In the genomic region with DNA sequence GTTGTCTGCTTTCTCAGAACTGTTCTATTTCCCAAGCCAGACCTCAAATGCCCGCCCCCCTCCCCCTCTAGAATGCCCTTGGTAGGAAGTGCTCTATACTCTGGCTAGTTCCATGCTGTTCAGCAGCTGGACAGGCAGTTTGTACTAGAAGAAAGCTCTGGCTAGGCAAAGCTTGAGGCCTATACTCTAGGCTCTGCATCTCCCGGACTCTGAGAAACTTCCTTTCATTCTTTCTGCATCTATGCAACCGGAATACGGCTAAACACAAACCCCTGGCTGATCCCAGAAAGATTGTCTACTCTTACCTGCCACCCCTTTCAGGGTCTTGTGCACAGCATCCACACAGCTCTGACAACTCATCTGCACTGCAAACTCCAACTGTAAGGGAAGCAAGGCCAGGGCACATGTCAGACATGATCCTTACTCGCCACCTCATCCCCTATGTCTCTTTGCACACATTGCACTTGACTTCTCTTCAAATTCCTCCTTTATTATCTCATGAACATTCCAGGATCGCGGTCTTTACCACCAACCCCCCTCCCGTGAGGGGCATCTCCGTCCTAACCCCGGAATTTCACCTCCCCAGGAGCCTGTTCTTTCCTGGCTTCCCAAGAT, we compare ENCODE assay signal across 9 mouse cellular contexts. TPM values are rescaled to one million over a fixed set of nuclear protein-coding genes. Genes with fewer than 3 reads are reported as not detected.
DNase-seq lines count a peak whose midpoint lies in the region; ATAC-seq lines count a peak whose summit lies in the region.
"Had no signal": no experiment of that assay in that cellular context is flagged by ENCODE, and none has a peak within 500 bp of the region (broad histone marks: within the 10 kb centered on the region; RNA-seq: fewer than 3 reads in every experiment).

No protein-coding gene starts in this region.

- 0 out of 2 replicates have a peak, but pooled peaks cover 6% of the 10 kb centered on the region for H3K36me3 ChIP-seq in kidney, embryonic 15.5 days
- peaks cover 3% of the 10 kb centered on the region; the same call in 1 of the 2 replicates for H3K36me3 ChIP-seq in hindbrain, embryonic 13.5 days
- H3K36me3 ChIP-seq in midbrain, embryonic 16.5 days (ENCODE audit: control insufficient read depth, insufficient read depth, low read length) = no peaks in the 10 kb centered on the region

- peak overlapping the region; percentile 72 for H3K9ac ChIP-seq in kidney, embryonic 15.5 days
- H3K9ac ChIP-seq in hindbrain, embryonic 13.5 days = peak overlapping the region; percentile 77
- peak overlapping the region; percentile 79 for H3K9ac ChIP-seq in midbrain, embryonic 16.5 days (ENCODE audit: low read depth, low read length)

- peaks cover 17% of the 10 kb centered on the region for H3K4me1 ChIP-seq in kidney, embryonic 15.5 days
- H3K4me1 ChIP-seq in hindbrain, embryonic 13.5 days (replicated peaks) = peaks cover 21% of the 10 kb centered on the region
- peaks cover 14% of the 10 kb centered on the region for H3K4me1 ChIP-seq in midbrain, embryonic 16.5 days (ENCODE audit: control insufficient read depth, insufficient read depth, low read length)

- intact Hi-C loops in left cerebral cortex, postnatal 4 days (cut with DNase I) = no loop called here

- peak overlapping the region; percentile 88 for H3K4me2 ChIP-seq in kidney, embryonic 15.5 days
- H3K4me2 ChIP-seq in hindbrain, embryonic 13.5 days = peak overlapping the region; percentile 98
- peak overlapping the region; percentile 98 for H3K4me2 ChIP-seq in midbrain, embryonic 16.5 days (ENCODE audit: low read length)

- peak; percentile 34 for ATAC-seq in kidney, embryonic 15.5 days (replicated peaks; ENCODE audit: low FRiP score)
- ATAC-seq in hindbrain, embryonic 13.5 days (ENCODE audit: low FRiP score) = peak; percentile 47
- ATAC-seq in midbrain, embryonic 16.5 days = no peak; the same call in 1 of the 2 replicates

- H3K9me3 ChIP-seq in kidney, embryonic 15.5 days (replicated peaks) = no peaks in the 10 kb centered on the region
- H3K9me3 ChIP-seq in hindbrain, embryonic 13.5 days = no peaks in the 10 kb centered on the region
- no peaks in the 10 kb centered on the region for H3K9me3 ChIP-seq in midbrain, embryonic 16.5 days (replicated peaks; ENCODE audit: control insufficient read depth, low read length, poor library complexity, severe bottlenecking)

- peaks cover 29% of the 10 kb centered on the region for H3K27me3 ChIP-seq in kidney, embryonic 15.5 days
- peaks cover 35% of the 10 kb centered on the region for H3K27me3 ChIP-seq in hindbrain, embryonic 13.5 days
- H3K27me3 ChIP-seq in midbrain, embryonic 16.5 days (ENCODE audit: control insufficient read depth, insufficient read depth, low read depth, low read length) = peaks cover 18% of the 10 kb centered on the region

- 30% methylated on average over 10 of the region's 10 CpGs for WGBS in kidney, embryonic 15.5 days
- WGBS in hindbrain, embryonic 13.5 days = 33% methylated on average over 10 of the region's 10 CpGs
- 27% methylated on average over 10 of the region's 10 CpGs for WGBS in midbrain, embryonic 16.5 days

- peak overlapping the region; percentile 63 for H3K4me3 ChIP-seq in kidney, embryonic 15.5 days (replicated peaks)
- H3K4me3 ChIP-seq in hindbrain, embryonic 13.5 days = peak overlapping the region; percentile 62
- H3K4me3 ChIP-seq in midbrain, embryonic 16.5 days (ENCODE audit: low read depth, low read length) = peak overlapping the region; percentile 70

- DNase-seq in kidney, adult 11 months = no peak
- peak; percentile 19 for DNase-seq in ZHBTc4 (ENCODE audit: low read depth, low spot score)
- no peak for DNase-seq in c-Kit-positive CD71-positive TER-119-positive erythroid progenitor cells, embryonic 14.5 days (ENCODE audit: low spot score)
- no peak for DNase-seq in cerebellum, postnatal 36 days
- no peak for DNase-seq in left cerebral cortex, postnatal 4 days

- peak overlapping the region; percentile 54; the same call in 1 of the 2 replicates for H3K27ac ChIP-seq in kidney, embryonic 15.5 days
- H3K27ac ChIP-seq in hindbrain, embryonic 13.5 days = no peak overlapping the region
- H3K27ac ChIP-seq in midbrain, embryonic 16.5 days (ENCODE audit: low read length) = peak overlapping the region; percentile 35; the same call in 1 of the 2 replicates

RNA-seq across cellular contexts. Expression of a gene that starts 0.5 kb away (rescaled TPM):
- polyA plus RNA-seq in kidney, embryonic 15.5 days (2015; fragmentation: Nextera tagmentation; extraction: Ambion mirVana) = 59.3 and 64.5 TPM in 2 replicates
- 44.9 and 47.4 TPM in 2 replicates for polyA plus RNA-seq in hindbrain, embryonic 13.5 days (2015; fragmentation: Nextera tagmentation; extraction: Ambion mirVana)
- 33.3 and 42.5 TPM in 2 replicates for polyA plus RNA-seq in midbrain, embryonic 16.5 days (2015; fragmentation: Nextera tagmentation; extraction: Ambion mirVana)
- total RNA-seq in left cerebral cortex, postnatal 4 days (2021) = 10 to 100 TPM; 38.1 to 41.0 TPM

RNA-seq across cellular contexts. Expression of a gene that starts 0.5 kb away (rescaled TPM):
- not detected in 2 replicates for polyA plus RNA-seq in kidney, embryonic 15.5 days (2015; fragmentation: Nextera tagmentation; extraction: Ambion mirVana)
- 0.43 and 0.49 TPM in 2 replicates for polyA plus RNA-seq in hindbrain, embryonic 13.5 days (2015; fragmentation: Nextera tagmentation; extraction: Ambion mirVana)
- 0.77 and 0.99 TPM in 2 replicates for polyA plus RNA-seq in midbrain, embryonic 16.5 days (2015; fragmentation: Nextera tagmentation; extraction: Ambion mirVana)
- total RNA-seq in left cerebral cortex, postnatal 4 days (2021) = 1 to 10 TPM; 1.7 to 2.0 TPM
- total RNA-seq: monocyte, adult 5-6 weeks had no signal

RNA-seq across cellular contexts. Expression of a gene that starts 16.3 kb away (rescaled TPM):
- polyA plus RNA-seq in kidney, embryonic 15.5 days (2015; fragmentation: Nextera tagmentation; extraction: Ambion mirVana) = 48.2 and 58.1 TPM in 2 replicates
- polyA plus RNA-seq in hindbrain, embryonic 13.5 days (2015; fragmentation: Nextera tagmentation; extraction: Ambion mirVana) = 67.3 and 69.7 TPM in 2 replicates
- 85.8 and 87.4 TPM in 2 replicates for polyA plus RNA-seq in midbrain, embryonic 16.5 days (2015; fragmentation: Nextera tagmentation; extraction: Ambion mirVana)
- total RNA-seq in left cerebral cortex, postnatal 4 days (2021) = 10 to 100 TPM; 66.9 to 70.3 TPM
- total RNA-seq: monocyte, adult 5-6 weeks had no signal

RNA-seq across cellular contexts. Expression of a gene that starts 27.2 kb away (rescaled TPM):
- 97.3 and 103 TPM in 2 replicates for polyA plus RNA-seq in kidney, embryonic 15.5 days (2015; fragmentation: Nextera tagmentation; extraction: Ambion mirVana)
- 66.8 and 67.5 TPM in 2 replicates for polyA plus RNA-seq in hindbrain, embryonic 13.5 days (2015; fragmentation: Nextera tagmentation; extraction: Ambion mirVana)
- polyA plus RNA-seq in midbrain, embryonic 16.5 days (2015; fragmentation: Nextera tagmentation; extraction: Ambion mirVana) = 60.3 and 67.8 TPM in 2 replicates
- total RNA-seq in left cerebral cortex, postnatal 4 days (2021) = 10 to 100 TPM; 65.9 to 73.9 TPM

RNA-seq across cellular contexts. Expression of a gene that starts 27.2 kb away (rescaled TPM):
- 38.2 and 40.3 TPM in 2 replicates for polyA plus RNA-seq in kidney, embryonic 15.5 days (2015; fragmentation: Nextera tagmentation; extraction: Ambion mirVana)
- 32.3 and 35.3 TPM in 2 replicates for polyA plus RNA-seq in hindbrain, embryonic 13.5 days (2015; fragmentation: Nextera tagmentation; extraction: Ambion mirVana)
- 19.0 and 21.2 TPM in 2 replicates for polyA plus RNA-seq in midbrain, embryonic 16.5 days (2015; fragmentation: Nextera tagmentation; extraction: Ambion mirVana)
- total RNA-seq in left cerebral cortex, postnatal 4 days (2021) = 10 to 100 TPM; 18.2 to 37.9 TPM
